11 mouse cellular contexts compared by ENCODE assay signal in genomic region chr11:100710977-100711376, GRCm38 (mm10). TPM values are rescaled to one million over a fixed set of nuclear protein-coding genes. Genes with fewer than 3 reads are reported as not detected.
DNase-seq lines count a peak whose midpoint lies in the region; ATAC-seq and TF ChIP-seq lines count a peak whose summit lies in the region.
"Had no signal": no experiment of that assay in that cellular context is flagged by ENCODE, and none has a peak within 500 bp of the region (broad histone marks: within the 10 kb centered on the region; RNA-seq: fewer than 3 reads in every experiment).

No protein-coding gene starts in this region.

- H3K4me3 ChIP-seq in liver, embryonic 11.5 days (ENCODE audit: low read depth, low read length): no peak overlapping the region
- no peak overlapping the region for H3K4me3 ChIP-seq in liver, postnatal 0 days (ENCODE audit: low read depth, low read length)
- H3K4me3 ChIP-seq in embryonic facial prominence, embryonic 13.5 days: no peak overlapping the region
- no peak overlapping the region for H3K4me3 ChIP-seq in intestine, embryonic 14.5 days (ENCODE audit: low read depth, low read length)
- H3K4me3 ChIP-seq in neural tube, embryonic 14.5 days (ENCODE audit: low read depth, low read length): 0 out of 2 replicates have a peak overlapping the region, but pooled peaks have one; percentile 94

- ATAC-seq in liver, embryonic 11.5 days (replicated peaks; ENCODE audit: low FRiP score): no peak
- no peak for ATAC-seq in liver, postnatal 0 days
- ATAC-seq in embryonic facial prominence, embryonic 13.5 days (ENCODE audit: insufficient number of reproducible peaks, insufficient read depth, low FRiP score, low TSS enrichment, low read depth): no peak
- ATAC-seq in intestine, embryonic 14.5 days (replicated peaks; ENCODE audit: low FRiP score, low TSS enrichment, low read depth): no peak
- no peak for ATAC-seq in neural tube, embryonic 14.5 days (ENCODE audit: low read depth)

- H3K27ac ChIP-seq in liver, embryonic 11.5 days (ENCODE audit: low read depth, low read length): no peak overlapping the region
- H3K27ac ChIP-seq in liver, postnatal 0 days (ENCODE audit: low read depth): no peak overlapping the region
- H3K27ac ChIP-seq in embryonic facial prominence, embryonic 13.5 days: no peak overlapping the region
- no peak overlapping the region for H3K27ac ChIP-seq in intestine, embryonic 14.5 days (ENCODE audit: low read depth)
- no peak overlapping the region for H3K27ac ChIP-seq in neural tube, embryonic 14.5 days (ENCODE audit: low read depth, low read length)

- no peak for TF ChIP-seq CTCF in liver, postnatal 0 days (IDR thresholded peaks at IDR 0.05; ENCODE audit: low read depth)

- H3K4me1 ChIP-seq in liver, embryonic 11.5 days (replicated peaks; ENCODE audit: control insufficient read depth, insufficient read depth, low read length): peaks cover 33% of the 10 kb centered on the region
- peaks cover 28% of the 10 kb centered on the region for H3K4me1 ChIP-seq in liver, postnatal 0 days (ENCODE audit: insufficient read depth)
- peaks cover 32% of the 10 kb centered on the region for H3K4me1 ChIP-seq in embryonic facial prominence, embryonic 13.5 days
- peaks cover 32% of the 10 kb centered on the region for H3K4me1 ChIP-seq in intestine, embryonic 14.5 days (replicated peaks; ENCODE audit: control insufficient read depth, insufficient read depth, low read length)
- H3K4me1 ChIP-seq in neural tube, embryonic 14.5 days (ENCODE audit: control insufficient read depth, insufficient read depth, low read length): peaks cover 14% of the 10 kb centered on the region

- H3K4me2 ChIP-seq in liver, embryonic 11.5 days: peak overlapping the region; percentile 81
- no peak overlapping the region for H3K4me2 ChIP-seq in liver, postnatal 0 days (ENCODE audit: low read depth, low read length)
- H3K4me2 ChIP-seq in embryonic facial prominence, embryonic 13.5 days: peak overlapping the region; percentile 69
- peak overlapping the region; percentile 57; the same call in 1 of the 2 replicates for H3K4me2 ChIP-seq in intestine, embryonic 14.5 days (ENCODE audit: low read length)
- H3K4me2 ChIP-seq in neural tube, embryonic 14.5 days (ENCODE audit: low read depth, low read length): peak overlapping the region; percentile 64

- no peaks in the 10 kb centered on the region for H3K27me3 ChIP-seq in liver, embryonic 11.5 days (replicated peaks; ENCODE audit: control insufficient read depth, insufficient read depth, low read length)
- no peaks in the 10 kb centered on the region for H3K27me3 ChIP-seq in liver, postnatal 0 days (ENCODE audit: insufficient read depth, low read length)
- no peaks in the 10 kb centered on the region for H3K27me3 ChIP-seq in embryonic facial prominence, embryonic 13.5 days
- no peaks in the 10 kb centered on the region for H3K27me3 ChIP-seq in intestine, embryonic 14.5 days (replicated peaks; ENCODE audit: control insufficient read depth, insufficient read depth, low read length)
- H3K27me3 ChIP-seq in neural tube, embryonic 14.5 days (ENCODE audit: control insufficient read depth, insufficient read depth, low read length): no peaks in the 10 kb centered on the region

- WGBS in liver, embryonic 11.5 days: 85% methylated on average over 4 of the region's 4 CpGs
- WGBS in liver, postnatal 0 days (ENCODE audit: insufficient replicate concordance): 73% methylated on average over 4 of the region's 4 CpGs
- 86% methylated on average over 4 of the region's 4 CpGs for WGBS in embryonic facial prominence, embryonic 13.5 days
- WGBS in intestine, embryonic 14.5 days: 65% methylated on average over 4 of the region's 4 CpGs
- WGBS in neural tube, embryonic 14.5 days: 90% methylated on average over 4 of the region's 4 CpGs

- no peak for TF ChIP-seq EP300 in liver, postnatal 0 days (IDR thresholded peaks at IDR 0.05; ENCODE audit: low read depth)

- peaks cover 44% of the 10 kb centered on the region for H3K36me3 ChIP-seq in liver, embryonic 11.5 days (ENCODE audit: control insufficient read depth, insufficient read depth, low read length)
- peaks cover 35% of the 10 kb centered on the region for H3K36me3 ChIP-seq in liver, postnatal 0 days (replicated peaks; ENCODE audit: insufficient read depth, low read length)
- peaks cover 59% of the 10 kb centered on the region for H3K36me3 ChIP-seq in embryonic facial prominence, embryonic 13.5 days
- H3K36me3 ChIP-seq in intestine, embryonic 14.5 days (ENCODE audit: control insufficient read depth, insufficient read depth, low read length): peaks cover 53% of the 10 kb centered on the region
- peaks cover 29% of the 10 kb centered on the region for H3K36me3 ChIP-seq in neural tube, embryonic 14.5 days (ENCODE audit: control insufficient read depth, insufficient read depth, low read length)

- H3K9me3 ChIP-seq in liver, embryonic 11.5 days (ENCODE audit: control insufficient read depth, low read length): no peaks in the 10 kb centered on the region
- no peaks in the 10 kb centered on the region for H3K9me3 ChIP-seq in liver, postnatal 0 days (ENCODE audit: low read length)
- no peaks in the 10 kb centered on the region for H3K9me3 ChIP-seq in embryonic facial prominence, embryonic 13.5 days
- no peaks in the 10 kb centered on the region for H3K9me3 ChIP-seq in intestine, embryonic 14.5 days (ENCODE audit: control insufficient read depth, low read length)
- no peaks in the 10 kb centered on the region for H3K9me3 ChIP-seq in neural tube, embryonic 14.5 days (ENCODE audit: control insufficient read depth, low read length)

- DNase-seq in liver, embryonic 11.5 days (ENCODE audit: low spot score): no peak
- DNase-seq in liver, postnatal 0 days: no peak
- DNase-seq in intestine, embryonic 14.5 days (ENCODE audit: low spot score): no peak
- DNase-seq in thymus, postnatal 14 days: no peak
- no peak for DNase-seq in layer of hippocampus, adult 9-11 months
- DNase-seq: adrenal gland, adult 2 months; gastrocnemius, postnatal 10 days; layer of hippocampus, postnatal 36 days had no signal

- peak overlapping the region; percentile 98 for H3K9ac ChIP-seq in liver, embryonic 11.5 days (ENCODE audit: low read depth, low read length)
- no peak overlapping the region for H3K9ac ChIP-seq in liver, postnatal 0 days (replicated peaks)
- peak overlapping the region; percentile 96; the same call in 1 of the 2 replicates for H3K9ac ChIP-seq in embryonic facial prominence, embryonic 13.5 days
- no peak overlapping the region for H3K9ac ChIP-seq in intestine, embryonic 14.5 days (ENCODE audit: low read length)
- H3K9ac ChIP-seq in neural tube, embryonic 14.5 days (replicated peaks; ENCODE audit: low read depth, low read length): no peak overlapping the region; the same call in 1 of the 2 replicates

RNA-seq across cellular contexts. Expression of gene Kat2a, which starts 1.3 kb away (rescaled TPM):
- 66.3 and 75.7 TPM in 2 replicates for polyA plus RNA-seq in liver, embryonic 11.5 days (2014; fragmentation: Nextera tagmentation; extraction: Ambion mirVana)
- 8.5 and 9.2 TPM in 2 replicates for polyA plus RNA-seq in liver, postnatal 0 days (2015; fragmentation: Nextera tagmentation; extraction: Ambion mirVana)
- polyA plus RNA-seq in embryonic facial prominence, embryonic 13.5 days (2015; fragmentation: Nextera tagmentation; extraction: Ambion mirVana): 54.9 and 61.0 TPM in 2 replicates
- 55.5 and 60.0 TPM in 2 replicates for polyA plus RNA-seq in intestine, embryonic 14.5 days (2014; fragmentation: Nextera tagmentation; extraction: Ambion mirVana)
- polyA plus RNA-seq in neural tube, embryonic 14.5 days (2014; fragmentation: Nextera tagmentation; extraction: Ambion mirVana): 55.3 and 57.0 TPM in 2 replicates

RNA-seq across cellular contexts. Expression of gene Hspb9, which starts 2.7 kb away (rescaled TPM):
- 0.27 and 0.30 TPM in 2 replicates for polyA plus RNA-seq in liver, embryonic 11.5 days (2014; fragmentation: Nextera tagmentation; extraction: Ambion mirVana)
- 0.35 and 0.40 TPM in 2 replicates for polyA plus RNA-seq in liver, postnatal 0 days (2015; fragmentation: Nextera tagmentation; extraction: Ambion mirVana)
- 0.39 TPM in 1 of 2 replicates, not detected in the other for polyA plus RNA-seq in embryonic facial prominence, embryonic 13.5 days (2015; fragmentation: Nextera tagmentation; extraction: Ambion mirVana)
- polyA plus RNA-seq in intestine, embryonic 14.5 days (2014; fragmentation: Nextera tagmentation; extraction: Ambion mirVana): 0.78 and 0.96 TPM in 2 replicates
- not detected in 2 replicates for polyA plus RNA-seq in neural tube, embryonic 14.5 days (2014; fragmentation: Nextera tagmentation; extraction: Ambion mirVana)
- polyA plus RNA-seq: adrenal gland, adult 2 months; embryonic facial prominence, embryonic 11.5 days had no signal

RNA-seq across cellular contexts. Expression of gene Dhx58, which starts 6.9 kb away (rescaled TPM):
- polyA plus RNA-seq in liver, embryonic 11.5 days (2014; fragmentation: Nextera tagmentation; extraction: Ambion mirVana): 2.5 and 3.7 TPM in 2 replicates
- polyA plus RNA-seq in liver, postnatal 0 days (2015; fragmentation: Nextera tagmentation; extraction: Ambion mirVana): 3.9 and 4.5 TPM in 2 replicates
- 3.4 and 5.2 TPM in 2 replicates for polyA plus RNA-seq in embryonic facial prominence, embryonic 13.5 days (2015; fragmentation: Nextera tagmentation; extraction: Ambion mirVana)
- 2.2 and 2.4 TPM in 2 replicates for polyA plus RNA-seq in intestine, embryonic 14.5 days (2014; fragmentation: Nextera tagmentation; extraction: Ambion mirVana)
- 2.7 and 2.8 TPM in 2 replicates for polyA plus RNA-seq in neural tube, embryonic 14.5 days (2014; fragmentation: Nextera tagmentation; extraction: Ambion mirVana)

RNA-seq across cellular contexts. Expression of gene Zfp385c, which starts 18.7 kb away (rescaled TPM):
- polyA plus RNA-seq in liver, embryonic 11.5 days (2014; fragmentation: Nextera tagmentation; extraction: Ambion mirVana): not detected in 2 replicates
- not detected in 2 replicates for polyA plus RNA-seq in liver, postnatal 0 days (2015; fragmentation: Nextera tagmentation; extraction: Ambion mirVana)
- 1.7 and 2.3 TPM in 2 replicates for polyA plus RNA-seq in embryonic facial prominence, embryonic 13.5 days (2015; fragmentation: Nextera tagmentation; extraction: Ambion mirVana)
- polyA plus RNA-seq in intestine, embryonic 14.5 days (2014; fragmentation: Nextera tagmentation; extraction: Ambion mirVana): 0.26 TPM in 1 of 2 replicates, not detected in the other
- polyA plus RNA-seq in neural tube, embryonic 14.5 days (2014; fragmentation: Nextera tagmentation; extraction: Ambion mirVana): 0.50 and 0.61 TPM in 2 replicates

RNA-seq across cellular contexts. Expression of gene Rab5c, which starts 27.0 kb away (rescaled TPM):
- 51.2 TPM in 2 replicates for polyA plus RNA-seq in liver, embryonic 11.5 days (2014; fragmentation: Nextera tagmentation; extraction: Ambion mirVana)
- polyA plus RNA-seq in liver, postnatal 0 days (2015; fragmentation: Nextera tagmentation; extraction: Ambion mirVana): 16.6 and 17.0 TPM in 2 replicates
- polyA plus RNA-seq in embryonic facial prominence, embryonic 13.5 days (2015; fragmentation: Nextera tagmentation; extraction: Ambion mirVana): 21.0 and 28.5 TPM in 2 replicates
- 61.2 and 63.0 TPM in 2 replicates for polyA plus RNA-seq in intestine, embryonic 14.5 days (2014; fragmentation: Nextera tagmentation; extraction: Ambion mirVana)
- 59.7 and 82.7 TPM in 2 replicates for polyA plus RNA-seq in neural tube, embryonic 14.5 days (2014; fragmentation: Nextera tagmentation; extraction: Ambion mirVana)

Comparison
In these comparisons a context has a peak if more than half of its experiments do, and no peak if none do; other contexts are left out.
1. H3K9ac ChIP-seq: peak in liver, embryonic 11.5 days (single experiment) and embryonic facial prominence, embryonic 13.5 days (single experiment); none in liver, postnatal 0 days (single experiment), intestine, embryonic 14.5 days (single experiment) and neural tube, embryonic 14.5 days (single experiment).